Mouse (Mus musculus) frontal cortex, postnatal 36 days (tissue): ENCODE data around the gene Zbtb8a.
"Not testable (repeated sequence)": the region's sequence is repeated elsewhere in the genome, so short reads cannot be mapped to it uniquely, and the experiment has no call there.

Source experiments
- DNase-seq, 2 experiments: peaks; one replicate each; pipeline ENCODE4 v3.0.0; 2022; ENCODE audit warnings: low spot score in 2 of 2

Zbtb8a gene

DNA sequence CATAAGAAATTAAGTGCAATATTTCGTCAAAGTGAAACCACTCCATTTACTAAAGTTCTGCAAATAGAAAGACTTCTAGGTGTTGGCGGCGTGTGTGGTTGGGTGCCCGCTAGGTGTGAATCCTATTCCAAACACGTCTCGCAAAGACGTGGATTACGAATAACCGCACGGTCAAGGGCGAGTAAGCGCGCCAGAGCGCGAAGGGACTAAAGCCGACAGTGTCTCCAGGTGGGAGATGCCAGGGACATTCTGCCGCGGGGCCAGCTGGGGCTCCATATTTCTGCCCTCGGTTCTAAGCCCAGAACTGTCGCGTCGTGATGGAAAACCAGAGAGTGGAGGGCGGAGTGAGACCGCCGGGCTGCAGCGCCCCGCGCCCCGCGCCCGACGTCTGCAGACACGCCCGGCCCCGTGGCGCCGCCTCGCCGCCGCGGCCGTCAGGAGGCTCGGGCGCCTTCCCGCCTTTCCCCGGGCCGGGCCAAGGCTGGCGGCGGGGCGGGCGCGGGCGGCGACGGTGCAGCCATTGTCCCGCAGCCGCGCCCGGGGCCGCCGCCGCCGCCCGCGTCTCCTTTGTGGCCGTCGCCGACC, 863 bp downstream of the Zbtb8a start:
- peak; percentile 36 to 41 for DNase-seq

- no peak for DNase-seq
Measured at GRCm38 (mm10) chr4:129375821-129376220, 2.1 kb downstream of the Zbtb8a start.

DNA sequence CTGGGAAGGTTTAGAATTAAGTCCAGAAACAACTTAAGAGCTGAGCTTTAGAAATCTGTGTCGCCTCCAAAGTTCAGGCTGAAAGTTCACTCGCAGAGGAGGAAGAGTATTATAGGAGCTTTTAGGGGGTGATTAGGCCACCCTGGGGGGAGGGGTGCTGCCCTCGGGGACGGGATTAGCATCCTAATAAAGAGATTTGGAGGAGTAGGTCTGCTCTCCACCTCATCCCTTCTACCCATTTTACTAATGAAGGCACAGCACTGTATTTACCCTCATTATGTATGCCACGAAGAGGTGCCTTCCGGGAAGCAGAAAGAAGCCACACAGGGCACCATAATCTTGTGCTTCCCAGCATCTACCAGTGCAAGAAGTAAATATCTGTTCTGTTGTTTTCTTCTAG, 2.9 kb downstream of the Zbtb8a start:
- no peak for DNase-seq

DNA sequence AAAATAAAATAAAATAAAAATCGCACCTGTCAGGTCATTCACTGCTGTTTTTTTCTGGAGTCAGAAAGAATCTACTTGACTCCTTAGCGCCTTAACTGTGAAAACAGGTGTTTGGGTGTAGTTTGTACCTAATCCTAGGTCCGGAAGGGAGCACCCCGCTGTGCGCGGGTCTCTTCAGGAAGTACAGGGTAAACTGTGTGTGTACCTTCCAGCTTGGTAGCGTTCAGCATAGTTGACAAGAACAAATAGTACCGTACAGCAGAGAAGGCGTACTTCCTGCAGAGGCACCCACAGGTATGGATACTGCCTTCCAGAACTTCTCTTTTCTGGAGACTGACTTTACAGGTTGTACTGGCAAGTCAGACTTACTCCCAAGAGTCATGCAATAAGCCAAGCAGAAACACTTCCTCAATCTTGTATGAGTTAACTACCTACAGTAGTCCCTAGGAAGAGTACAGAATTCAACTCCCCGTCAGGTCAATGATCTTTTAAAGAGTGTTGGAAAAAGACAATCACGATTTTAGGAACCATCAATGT, 3.6 kb downstream of the Zbtb8a start:
- no peak for DNase-seq

DNA sequence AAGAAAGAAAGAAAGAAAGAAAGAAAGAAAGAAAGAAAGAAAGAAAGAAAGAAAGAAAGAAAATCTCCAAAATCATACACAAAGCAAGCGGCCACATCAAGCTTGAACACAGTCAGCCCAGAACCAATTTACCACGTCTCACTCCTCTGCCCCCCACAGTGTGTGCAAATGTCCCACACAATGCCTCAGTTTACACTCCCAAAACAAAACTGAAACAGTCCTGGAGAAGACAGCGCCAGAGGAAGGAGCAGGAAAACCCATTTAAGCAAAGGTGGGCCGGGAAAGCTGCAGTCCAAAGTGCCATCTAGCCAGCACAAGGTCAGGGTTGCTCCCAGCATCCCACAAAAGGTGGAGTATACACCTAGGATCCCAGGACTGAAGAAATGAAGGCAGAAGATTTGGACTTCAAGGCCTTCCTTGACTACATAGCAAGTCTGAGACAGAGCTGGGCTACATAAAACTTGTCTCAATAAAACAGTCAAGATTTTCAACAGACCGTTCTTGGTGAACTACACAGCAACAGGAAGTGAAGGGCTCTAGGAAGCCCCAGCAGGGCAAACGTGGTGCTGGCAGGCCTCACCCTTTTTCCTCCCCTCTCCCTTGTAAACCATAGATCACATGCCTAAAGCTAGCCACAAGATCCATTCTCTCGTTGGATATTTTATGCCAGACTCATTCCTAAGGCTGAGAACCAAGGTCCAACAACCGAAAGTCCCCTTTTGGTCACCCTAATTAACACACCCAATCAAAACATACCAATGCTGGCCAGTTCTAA, 4.5 kb downstream of the Zbtb8a start:
- no peak for DNase-seq

GRCm38 (mm10) chr4:129371391-129371790, 6.5 kb downstream of the Zbtb8a start:
- no peak for DNase-seq

GRCm38 (mm10) chr4:129365224-129365623, 12.7 kb downstream of the Zbtb8a start:
- no peak for DNase-seq

GRCm38 (mm10) chr4:129364379-129364778, 13.5 kb downstream of the Zbtb8a start:
- DNase-seq = no peak

DNA sequence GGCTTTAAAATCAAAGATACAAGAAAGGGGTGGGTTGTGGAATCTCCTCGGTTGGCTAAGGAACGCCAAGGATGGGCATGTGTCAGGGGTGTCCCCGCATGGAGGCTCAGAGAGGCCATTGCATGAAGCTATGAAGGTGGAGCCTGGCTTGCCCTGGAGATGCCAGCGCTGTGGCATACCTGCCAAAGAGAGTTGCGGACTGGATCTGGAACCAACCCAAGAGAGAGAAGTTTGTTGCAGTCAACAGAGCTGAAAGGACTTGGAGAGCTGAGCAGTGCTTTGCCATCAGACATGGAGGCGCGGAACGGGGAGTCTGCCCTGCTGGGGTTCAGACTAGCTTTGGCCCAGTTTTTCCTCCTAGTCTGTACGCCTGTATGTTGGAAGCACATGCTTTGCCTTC, 14.5 kb downstream of the Zbtb8a start:
- no peak for DNase-seq

DNA sequence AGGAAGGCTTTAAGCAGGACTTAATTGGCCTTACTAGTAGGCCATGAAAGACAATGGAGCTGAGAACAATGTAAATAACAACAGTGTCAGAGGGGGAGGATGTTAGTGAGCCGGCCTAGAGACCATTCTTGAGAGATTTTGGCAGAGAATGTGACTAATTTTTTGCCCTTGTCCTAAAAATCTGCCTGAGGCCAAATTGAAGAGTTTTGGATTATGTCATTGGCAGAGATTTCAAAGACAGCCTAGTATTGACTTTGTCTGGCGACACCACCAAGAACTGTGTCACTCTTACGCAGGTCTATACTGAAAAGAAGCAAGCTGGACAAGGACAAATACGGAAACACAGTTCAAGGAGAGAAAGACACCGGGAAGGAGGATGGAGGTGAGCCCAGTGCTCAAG, 15.1 kb downstream of the Zbtb8a start:
- DNase-seq = no peak

DNA sequence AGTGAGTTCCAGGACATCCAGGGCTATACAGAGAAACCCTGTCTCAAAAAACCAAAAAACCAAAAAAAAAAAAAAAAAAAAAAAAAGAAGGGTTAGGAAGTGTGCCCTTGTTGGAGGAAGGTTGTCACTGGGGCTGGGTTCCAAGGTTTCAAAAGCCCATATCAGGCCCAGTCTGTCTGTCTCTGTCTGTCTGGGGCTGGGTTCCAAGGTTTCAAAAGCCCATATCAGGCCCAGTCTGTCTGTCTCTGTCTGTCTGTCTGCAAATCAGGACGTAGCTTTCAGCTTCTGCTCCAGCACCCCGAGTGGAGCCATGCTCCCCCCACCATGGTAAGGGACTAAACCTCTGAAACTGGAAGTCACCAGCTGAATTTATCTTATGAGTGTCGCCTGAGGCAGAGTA, 15.7 kb downstream of the Zbtb8a start:
- not testable (repeated sequence) for DNase-seq

DNA sequence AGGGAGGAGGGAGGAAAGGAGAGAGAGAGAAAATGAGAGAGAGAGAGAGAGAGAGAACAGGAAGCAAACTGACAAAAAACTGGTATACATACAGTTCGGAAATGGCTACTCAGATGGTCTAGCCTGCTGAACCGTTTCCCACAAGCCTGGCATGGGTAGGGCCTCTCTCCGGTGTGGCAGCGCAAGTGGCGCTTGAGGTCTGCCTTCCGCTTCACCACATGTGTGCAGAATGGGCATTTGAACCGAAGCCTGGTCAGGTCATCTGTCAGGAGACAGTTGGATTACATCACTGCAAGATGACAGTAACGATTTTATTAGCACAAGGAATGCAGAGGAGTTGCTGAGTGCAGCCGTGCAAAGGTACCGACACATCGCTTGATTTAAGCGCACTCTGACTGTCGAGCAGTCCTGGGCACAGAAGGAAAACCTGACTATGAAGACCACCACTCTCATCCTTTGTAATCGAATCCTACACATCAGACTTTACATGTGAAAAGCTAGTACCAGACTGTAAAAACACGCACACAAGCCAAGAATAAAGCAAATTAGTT, 20.2 kb downstream of the Zbtb8a start:
- no peak for DNase-seq

- DNase-seq = no peak
Measured at GRCm38 (mm10) chr4:129354236-129354635, 23.7 kb downstream of the Zbtb8a start.

GRCm38 (mm10) chr4:129353176-129353575, 24.7 kb downstream of the Zbtb8a start:
- DNase-seq = no peak

GRCm38 (mm10) chr4:129351111-129351510, 26.8 kb downstream of the Zbtb8a start:
- peak; percentile 67 to 83 for DNase-seq

- DNase-seq = peak; percentile 43 to 66
Measured at GRCm38 (mm10) chr4:129350644-129351043, 27.3 kb downstream of the Zbtb8a start.

DNA sequence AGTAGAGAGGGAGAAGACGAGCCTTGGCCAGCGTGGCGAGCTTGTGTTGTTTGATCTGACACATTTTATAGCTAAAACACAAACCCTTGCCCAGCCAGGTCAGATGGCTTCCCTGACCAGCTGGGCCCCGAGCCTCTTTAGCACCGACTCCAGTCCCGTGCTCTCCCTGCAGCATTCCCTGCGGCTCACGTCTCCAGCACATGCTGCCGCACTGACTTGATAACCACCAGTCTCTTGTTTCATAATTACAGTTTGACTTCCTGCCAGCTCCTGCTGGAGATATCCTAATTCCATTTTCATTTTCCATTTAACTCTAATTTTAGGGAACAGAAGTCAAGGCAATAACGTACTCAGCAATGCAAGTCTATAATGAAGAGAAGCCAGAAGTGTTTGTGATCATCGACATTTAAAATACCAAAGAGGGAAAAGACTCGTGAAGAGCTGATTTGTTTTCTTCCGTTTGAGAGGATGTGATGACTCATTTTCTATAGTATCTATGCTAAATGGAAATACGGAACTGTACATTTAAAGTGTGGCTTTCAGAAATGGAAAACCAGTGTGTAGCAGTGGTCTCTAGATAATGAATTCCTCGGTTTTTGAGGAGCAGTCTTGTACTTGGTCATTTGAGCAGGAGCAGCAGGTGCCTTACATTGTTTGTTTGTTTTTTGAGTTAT, 31.3 kb downstream of the Zbtb8a start:
- DNase-seq = peak; percentile 39 to 58

DNA sequence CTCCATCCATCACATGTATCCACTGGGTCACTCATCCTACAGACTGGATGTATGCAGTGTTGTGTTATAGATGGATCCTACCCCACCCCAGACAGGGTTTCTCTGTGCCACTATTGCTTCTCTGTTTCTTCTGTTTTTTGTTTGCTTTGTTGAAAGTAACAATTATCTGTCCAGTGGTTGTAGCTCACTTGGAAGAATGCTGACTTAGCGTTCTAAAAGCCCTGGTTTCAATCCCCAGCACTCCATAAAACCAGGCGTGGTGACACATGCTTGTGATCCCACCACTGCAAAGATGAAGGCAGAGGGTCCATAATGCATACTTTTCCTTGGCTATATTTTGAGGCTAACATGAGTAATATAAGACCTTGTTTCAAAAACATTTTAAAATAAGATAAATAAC, 35.2 kb downstream of the Zbtb8a start:
- no peak for DNase-seq

DNA sequence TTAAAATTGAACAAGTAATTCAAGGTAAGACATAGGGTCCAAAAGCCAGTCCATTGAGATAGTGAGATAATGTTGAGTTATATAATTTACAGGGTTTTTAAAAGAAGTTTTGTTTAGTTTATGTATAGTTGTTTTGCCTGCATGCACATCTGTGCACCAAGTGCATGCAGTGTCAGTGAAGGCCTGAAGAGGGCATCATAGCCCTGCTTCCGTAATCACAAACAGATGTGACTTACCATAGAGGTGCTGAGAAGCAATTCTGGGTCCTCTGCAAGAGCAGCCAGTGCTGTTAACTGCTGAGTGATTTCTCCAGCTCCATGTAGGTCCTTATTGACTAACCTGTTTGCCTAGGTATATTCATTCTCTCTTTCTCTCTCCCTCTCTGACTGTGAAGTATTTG, 36.0 kb downstream of the Zbtb8a start:
- DNase-seq = no peak

- DNase-seq = no peak
Measured at GRCm38 (mm10) chr4:129339743-129340142, 38.2 kb downstream of the Zbtb8a start.

- DNase-seq = no peak
Measured at GRCm38 (mm10) chr4:129336291-129336690, 41.6 kb downstream of the Zbtb8a start.
